Mouse (Mus musculus) kidney, adult 2 months (tissue): ENCODE results near the gene Olfr644. TPM values are rescaled to one million over a fixed set of nuclear protein-coding genes. Genes with fewer than 3 reads are reported as not detected.

ENCODE experiments used
- DNase-seq: peaks from one replicate; pipeline ENCODE4 v3.0.0; 2021
- H3K27ac ChIP-seq: fragments of 200-500 bp; 2 replicates; pipeline ENCODE4 v1.5.1; 2012; ENCODE audit warnings: low read depth, low read length, control low read depth, inconsistent platforms; ENCODE audit not compliant: insufficient read depth
- H3K27me3 ChIP-seq: fragments of 200-500 bp; replicated peaks from 2 replicates; pipeline ENCODE4 v1.6.1; 2012; ENCODE audit warnings: mild to moderate bottlenecking, moderate library complexity, low read length, inconsistent platforms; ENCODE audit not compliant: control insufficient read depth, insufficient read depth
- H3K36me3 ChIP-seq: fragments of 200-500 bp; 2 replicates; pipeline ENCODE4 v1.6.1; 2012; ENCODE audit warnings: mild to moderate bottlenecking, moderate library complexity, low read length, inconsistent platforms; ENCODE audit not compliant: control insufficient read depth, insufficient read depth
- H3K4me1 ChIP-seq: fragments of 200-500 bp; 2 replicates; pipeline ENCODE4 v1.6.1; 2011; ENCODE audit warnings: low read length; ENCODE audit not compliant: control insufficient read depth, insufficient read depth
- H3K4me3 ChIP-seq: fragments of 200-500 bp; 2 replicates; pipeline ENCODE4 v1.5.1; 2011; ENCODE audit warnings: mild to moderate bottlenecking, low read depth, low read length, control low read depth; ENCODE audit not compliant: insufficient read depth
- CTCF ChIP-seq: fragments of 200-500 bp; conservative IDR thresholded peaks from 2 replicates; pipeline ENCODE4 v1.5.1; 2011; ENCODE audit warnings: low read depth, mild to moderate bottlenecking, control low read depth, low read length, moderate library complexity, mixed read lengths; ENCODE audit not compliant: insufficient read depth, insufficient read length
- POLR2A ChIP-seq: fragments of 200-500 bp; IDR thresholded peaks from one replicate; pipeline ENCODE4 v1.6.1; 2011; ENCODE audit warnings: low read depth, low read length, control low read depth
- WGBS: fragments of 180-500 bp; shearing (Covaris S2); methylation state at CpG from one replicate; pipeline ENCODE4 v1.1.7; 2018; 5-methylcytosine and 5-hydroxymethylcytosine counted together
- polyA plus RNA-seq: library from polyadenylated mRNA; depleted of rRNA; stranded (reverse); fragments of >200 nt; gene quantifications from 2 replicates; pipeline ENCODE4 v1.2.3, GENCODE M21; 2012; rRNA removed

The Olfr644 gene
- polyA plus RNA-seq, 1 experiment: not detected

DNA sequence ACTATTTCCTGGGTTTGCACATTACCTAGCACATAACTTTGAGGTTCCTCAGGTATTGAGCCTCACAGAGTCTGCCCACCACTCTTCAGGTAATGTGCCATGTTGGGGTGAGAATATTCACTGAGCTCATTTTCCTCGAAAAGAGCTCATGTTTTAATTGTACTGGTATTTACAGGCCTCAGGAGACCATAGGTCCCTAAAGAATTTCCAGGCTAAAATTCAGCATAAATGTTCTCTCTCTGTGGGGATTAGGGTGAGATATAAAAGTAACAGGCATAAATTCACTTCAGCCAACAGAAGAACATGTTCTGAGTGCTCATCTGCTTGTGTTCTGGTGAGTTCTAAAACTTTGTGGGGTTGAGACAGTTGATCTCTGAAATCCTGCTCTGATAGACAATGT is 36.5 kb downstream of the Olfr644 start, which contains the start of gene Olfr641:
Gene Olfr641, plus strand, starts transcription at position 301 of the 400 bp plus-strand sequence.
- 55% methylated on average over 1 of the region's 1 CpGs for WGBS
- Histone ChIP-seq H3K4me3 (no peak within 1 kb of the TSS), H3K4me1 (no peaks in the 10 kb centered on the region), H3K27me3 (no peaks in the 10 kb centered on the region), H3K27ac (no peak within 1 kb of the TSS), H3K36me3 (no peaks in the 10 kb centered on the region)
- no peak for TF ChIP-seq POLR2A
- no peak for TF ChIP-seq CTCF
- DNase-seq: no peak

DNA sequence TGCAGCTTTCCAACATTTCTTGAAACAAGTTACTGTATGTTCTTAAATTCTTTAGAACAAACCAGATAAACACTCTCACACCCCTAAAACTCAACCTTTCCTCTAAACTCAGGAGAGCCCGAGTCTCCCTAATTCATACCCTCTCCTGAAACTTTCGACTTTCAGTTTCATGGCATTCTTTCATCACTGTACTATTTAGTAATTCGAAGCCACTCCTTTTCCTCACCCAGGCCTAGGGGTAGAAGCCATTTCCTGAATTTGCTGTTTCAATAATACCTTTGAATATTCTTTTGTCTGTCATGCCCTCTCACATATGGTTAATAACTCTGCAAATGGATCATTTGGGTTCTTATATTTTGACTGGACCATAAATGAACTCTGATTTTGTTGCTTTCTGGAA is 44.7 kb downstream of the Olfr644 start:
- H3K36me3 ChIP-seq: no peaks in the 10 kb centered on the region
- no peaks in the 10 kb centered on the region for H3K4me1 ChIP-seq
- 78% methylated on average over 3 of the region's 3 CpGs for WGBS
- H3K27me3 ChIP-seq: no peaks in the 10 kb centered on the region
- TF ChIP-seq CTCF (no peak), POLR2A (no peak)
- no peak for DNase-seq
- no peak overlapping the region for H3K4me3 ChIP-seq
- no peak overlapping the region for H3K27ac ChIP-seq

DNA sequence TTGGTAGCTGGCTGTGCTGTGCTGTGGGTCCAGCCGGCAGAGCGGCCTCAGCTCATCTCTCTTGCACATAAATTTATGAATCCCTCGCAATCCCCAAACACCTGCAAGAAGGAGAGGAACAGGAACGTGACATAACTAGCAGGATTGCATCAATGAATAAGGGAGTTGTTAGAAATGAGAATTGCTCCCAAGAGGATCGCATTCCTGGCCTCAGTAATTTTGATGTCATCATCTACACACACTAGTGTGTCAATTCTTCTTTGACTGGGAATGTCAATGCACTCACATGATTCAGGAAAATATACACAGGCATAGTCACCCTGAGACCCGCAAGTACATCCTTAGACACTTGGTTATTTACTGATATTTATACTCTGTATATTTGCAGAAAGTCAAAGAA is 46.2 kb downstream of the Olfr644 start, which contains the start of gene Olfr640:
Gene Olfr640, minus strand, starts transcription at position 101 of the 400 bp plus-strand sequence.
- no peak for TF ChIP-seq POLR2A
- TF ChIP-seq CTCF: no peak
- DNase-seq: no peak
- Histone ChIP-seq H3K36me3 (no peaks in the 10 kb centered on the region), H3K4me3 (no peak within 1 kb of the TSS), H3K4me1 (no peaks in the 10 kb centered on the region), H3K27ac (no peak within 1 kb of the TSS), H3K27me3 (no peaks in the 10 kb centered on the region)
- WGBS: 74% methylated on average over 6 of the region's 6 CpGs

GRCm38 (mm10) chr7:104021651-104022050 is 50.0 kb downstream of the Olfr644 start:
- Histone ChIP-seq H3K27ac (no peak overlapping the region), H3K4me3 (no peak overlapping the region), H3K36me3 (no peaks in the 10 kb centered on the region), H3K4me1 (no peaks in the 10 kb centered on the region), H3K27me3 (no peaks in the 10 kb centered on the region)
- TF ChIP-seq CTCF (no peak), POLR2A (no peak)
- no peak for DNase-seq
- WGBS: 86% methylated on average over 6 of the region's 6 CpGs

DNA sequence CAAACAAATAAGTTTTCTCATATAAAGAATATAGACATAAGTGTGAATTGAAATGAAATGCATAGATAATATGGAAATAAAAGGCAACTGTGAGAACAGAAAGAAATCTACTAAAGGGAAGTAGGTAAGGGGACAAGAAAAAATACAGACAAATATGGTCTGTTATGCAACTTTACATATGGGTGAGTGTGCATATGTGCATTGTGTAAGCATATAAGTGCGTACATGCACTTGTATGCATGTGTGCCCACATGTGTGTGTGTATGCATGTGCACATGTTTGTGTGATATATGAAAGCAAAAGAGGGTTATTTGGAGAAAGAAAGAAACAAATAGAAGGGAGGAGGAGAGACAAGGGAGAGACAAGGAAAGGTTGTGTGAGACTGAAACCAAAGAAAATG is 52.7 kb downstream of the Olfr644 start:
- 83% methylated on average over 1 of the region's 1 CpGs for WGBS
- DNase-seq: no peak

GRCm38 (mm10) chr7:104017203-104017602 is 54.5 kb downstream of the Olfr644 start, which contains the start of gene Olfr639:
Olfr639 (minus strand) TSS chr7:104017303.
- DNase-seq: no peak

More for the DNA sequence above, 52.7 kb downstream of the Olfr644 start:
- Histone ChIP-seq H3K4me1 (no peaks in the 10 kb centered on the region), H3K27me3 (no peaks in the 10 kb centered on the region), H3K36me3 (no peaks in the 10 kb centered on the region), H3K27ac (no peak overlapping the region), H3K4me3 (no peak overlapping the region)
- no peak for TF ChIP-seq CTCF
- TF ChIP-seq POLR2A: no peak

More at GRCm38 (mm10) chr7:104017203-104017602, 54.5 kb downstream of the Olfr644 start, which contains the start of gene Olfr639:
- no peak within 1 kb of the TSS for H3K27ac ChIP-seq
- no peaks in the 10 kb centered on the region for H3K4me1 ChIP-seq
- no peak within 1 kb of the TSS for H3K4me3 ChIP-seq
- H3K27me3 ChIP-seq: no peaks in the 10 kb centered on the region
- no peaks in the 10 kb centered on the region for H3K36me3 ChIP-seq
- TF ChIP-seq CTCF (no peak), POLR2A (no peak)

Other genes with a start within 250 kb of the Olfr644 start
- 3,704 and 5,002 TPM in 2 replicates for gene Hbb-bs, start 243.8 kb downstream of the Olfr644 start, polyA plus RNA-seq
- gene Hbb-bh2, start 231.3 kb downstream of the Olfr644 start, polyA plus RNA-seq: not detected in 2 replicates
- gene Hbb-bh1, start 228.7 kb downstream of the Olfr644 start, polyA plus RNA-seq: not detected in 2 replicates
- not detected in 2 replicates for gene Hbb-y, start 218.7 kb downstream of the Olfr644 start, polyA plus RNA-seq
- gene Olfr66, start 185.6 kb downstream of the Olfr644 start, polyA plus RNA-seq: not detected in 2 replicates
- gene Olfr64, start 177.4 kb downstream of the Olfr644 start, polyA plus RNA-seq: not detected in 2 replicates
- gene Olfr65, start 168.4 kb downstream of the Olfr644 start, polyA plus RNA-seq: not detected in 2 replicates
- gene Olfr631, start 143.0 kb downstream of the Olfr644 start, polyA plus RNA-seq: not detected in 2 replicates
- not detected in 2 replicates for gene Olfr632, start 137.5 kb downstream of the Olfr644 start, polyA plus RNA-seq
- not detected in 2 replicates for gene Olfr633, start 127.4 kb downstream of the Olfr644 start, polyA plus RNA-seq
- not detected in 2 replicates for gene Olfr635, start 100.7 kb downstream of the Olfr644 start, polyA plus RNA-seq
- not detected in 2 replicates for gene Olfr638, start 73.1 kb downstream of the Olfr644 start, polyA plus RNA-seq
- not detected in 2 replicates for gene Olfr639, start 54.6 kb downstream of the Olfr644 start, polyA plus RNA-seq
- gene Olfr640, start 46.3 kb downstream of the Olfr644 start, polyA plus RNA-seq: not detected in 2 replicates
- not detected in 2 replicates for gene Olfr641, start 36.4 kb downstream of the Olfr644 start, polyA plus RNA-seq
- gene Olfr642, start 19.2 kb downstream of the Olfr644 start, polyA plus RNA-seq: not detected in 2 replicates
- gene 4930516K23Rik, start 10.4 kb downstream of the Olfr644 start, polyA plus RNA-seq: not detected in 2 replicates
- not detected in 2 replicates for gene Olfr645, start 13.6 kb upstream of the Olfr644 start, polyA plus RNA-seq
- gene Olfr646, start 33.0 kb upstream of the Olfr644 start, polyA plus RNA-seq: not detected in 2 replicates
- gene Ubqln5, start 58.0 kb upstream of the Olfr644 start, polyA plus RNA-seq: not detected in 2 replicates
- gene Olfr643, start 65.5 kb upstream of the Olfr644 start, polyA plus RNA-seq: not detected in 2 replicates
- gene Ubqln3, start 71.4 kb upstream of the Olfr644 start, polyA plus RNA-seq: 0.07 and 0.09 TPM in 2 replicates
- 0.18 TPM in 1 of 2 replicates, not detected in the other for gene Ubqlnl, start 78.7 kb upstream of the Olfr644 start, polyA plus RNA-seq
- not detected in 2 replicates for gene Olfm5, start 93.0 kb upstream of the Olfr644 start, polyA plus RNA-seq
- not detected in 2 replicates for gene Olfr648, start 111.5 kb upstream of the Olfr644 start, polyA plus RNA-seq
- not detected in 2 replicates for gene Olfr649, start 124.1 kb upstream of the Olfr644 start, polyA plus RNA-seq
- gene Trim6, start 146.9 kb upstream of the Olfr644 start, polyA plus RNA-seq: 0.88 and 1.0 TPM in 2 replicates
- gene Trim34a, start 172.6 kb upstream of the Olfr644 start, polyA plus RNA-seq: 3.3 and 5.1 TPM in 2 replicates
- gene Trim5, start 216.2 kb upstream of the Olfr644 start, polyA plus RNA-seq: 0.30 and 0.42 TPM in 2 replicates
- 1.9 and 3.1 TPM in 2 replicates for gene Trim12a, start 243.6 kb upstream of the Olfr644 start, polyA plus RNA-seq